Mouse (Mus musculus): ENCODE data around the gene Rnf181. TPM values are rescaled to one million over a fixed set of nuclear protein-coding genes. Genes with fewer than 3 reads are reported as not detected.

Rnf181 gene
- polyA plus RNA-seq, 1 experiment = 14.4 TPM

DNA sequence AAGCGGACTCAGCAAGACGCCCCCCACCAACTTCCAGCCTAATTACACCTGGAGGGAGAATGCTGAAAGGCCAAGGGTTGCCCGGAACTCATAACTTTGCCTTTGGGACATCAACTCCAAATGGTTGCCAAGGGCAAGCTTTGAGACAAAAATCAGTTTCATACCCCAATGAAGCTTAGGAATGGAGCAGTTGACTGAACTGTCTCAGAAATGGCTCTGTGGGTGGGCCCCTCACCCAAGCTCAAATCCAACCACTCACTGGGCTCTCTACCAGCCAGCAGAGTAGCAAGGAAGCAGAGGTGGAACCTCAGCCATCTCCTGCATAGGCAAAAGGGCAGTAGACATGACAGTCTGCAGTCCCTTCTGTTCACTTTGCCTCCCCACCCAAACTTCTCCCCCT lies 21.1 kb upstream of the Rnf181 start:
- Histone ChIP-seq H3K36me3 (ENCODE audit: control insufficient read depth) (peaks cover 77% of the 10 kb centered on the region), H3K27me3 (ENCODE audit: control insufficient read depth) (no peaks in the 10 kb centered on the region), H3K4me1 (ENCODE audit: control insufficient read depth) (peaks cover 79% of the 10 kb centered on the region), H3K4me3 (replicated peaks) (peak overlapping the region; percentile 82), H3K9me3 (ENCODE audit: control insufficient read depth, low read length) (no peaks in the 10 kb centered on the region)
- no peak for TF ChIP-seq TAL1 (IDR thresholded peaks at IDR 0.05; ENCODE audit: low read length)
- no peak for TF ChIP-seq GATA1 (IDR thresholded peaks at IDR 0.05; ENCODE audit: low read length)

DNA sequence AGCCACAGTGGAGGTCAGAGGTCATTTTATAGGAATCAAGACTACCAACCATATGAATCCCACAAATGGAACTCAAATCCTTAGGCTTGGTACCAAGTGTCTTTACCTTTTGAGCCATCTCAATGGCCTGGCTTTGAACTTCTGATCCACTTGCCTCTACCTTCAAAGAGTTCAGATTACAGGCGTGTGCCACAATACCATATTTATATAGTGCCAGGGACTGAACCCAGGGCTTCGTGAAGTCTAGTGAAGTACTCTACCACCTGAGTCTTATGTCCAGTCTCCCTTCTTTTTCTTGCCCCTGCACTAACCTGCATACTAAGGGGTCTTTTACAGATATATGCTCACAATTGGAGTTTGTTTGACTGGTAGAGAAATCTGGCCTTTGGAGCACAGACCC lies 19.8 kb upstream of the Rnf181 start:
- Histone ChIP-seq H3K36me3 (ENCODE audit: control insufficient read depth) (peaks cover 73% of the 10 kb centered on the region), H3K9me3 (ENCODE audit: control insufficient read depth, low read length) (no peaks in the 10 kb centered on the region), H3K27me3 (ENCODE audit: control insufficient read depth) (no peaks in the 10 kb centered on the region), H3K4me1 (ENCODE audit: control insufficient read depth) (peaks cover 81% of the 10 kb centered on the region), H3K4me3 (replicated peaks) (no peak overlapping the region)
- TF ChIP-seq GATA1 (IDR thresholded peaks at IDR 0.05; ENCODE audit: low read length) (no peak), TAL1 (IDR thresholded peaks at IDR 0.05; ENCODE audit: low read length) (no peak)

DNA sequence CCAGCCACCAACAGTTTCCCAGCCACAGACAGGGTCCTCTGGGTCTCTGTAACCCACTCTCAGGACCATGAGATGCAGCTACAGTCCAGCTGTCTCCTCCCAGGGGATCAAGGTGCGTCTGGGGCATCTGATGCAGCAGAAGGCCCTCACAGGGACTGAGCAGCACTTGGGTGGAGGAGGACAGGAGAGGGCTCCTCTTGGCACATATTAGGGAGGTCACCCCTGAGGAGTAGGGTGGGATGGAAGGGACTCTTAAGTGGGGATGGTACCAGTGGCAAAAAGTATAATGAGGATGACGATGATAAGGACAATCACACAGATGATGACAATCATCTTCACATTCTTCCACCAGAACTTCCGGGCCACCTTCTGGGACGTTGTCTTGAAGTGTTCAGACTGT lies 18.5 kb upstream of the Rnf181 start:
- Histone ChIP-seq H3K4me1 (ENCODE audit: control insufficient read depth) (peaks cover 88% of the 10 kb centered on the region), H3K4me3 (replicated peaks) (no peak overlapping the region), H3K27me3 (ENCODE audit: control insufficient read depth) (no peaks in the 10 kb centered on the region), H3K9me3 (ENCODE audit: control insufficient read depth, low read length) (no peaks in the 10 kb centered on the region), H3K36me3 (ENCODE audit: control insufficient read depth) (peaks cover 73% of the 10 kb centered on the region)
- TF ChIP-seq GATA1 (IDR thresholded peaks at IDR 0.05; ENCODE audit: low read length) (no peak), TAL1 (IDR thresholded peaks at IDR 0.05; ENCODE audit: low read length) (no peak)

DNA sequence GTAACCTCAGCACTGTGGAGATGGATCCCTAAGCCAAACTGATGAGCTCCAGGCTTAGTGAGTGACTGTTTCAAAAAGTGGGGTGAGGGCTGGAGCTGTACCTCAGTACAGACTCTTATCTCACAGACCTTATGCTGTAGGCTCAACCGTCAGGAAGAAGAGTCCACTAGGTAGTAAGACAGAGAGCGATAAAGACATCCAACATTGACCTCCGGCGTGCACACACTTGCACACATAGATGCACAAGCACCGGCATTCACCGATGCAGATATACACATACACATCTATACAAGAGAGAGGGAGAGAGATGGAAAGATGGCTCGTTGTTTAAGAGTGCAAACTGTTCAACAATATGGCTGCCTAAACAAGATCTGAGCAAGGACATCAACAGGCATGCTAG lies 17.2 kb upstream of the Rnf181 start:
- Histone ChIP-seq H3K27me3 (ENCODE audit: control insufficient read depth) (no peaks in the 10 kb centered on the region), H3K36me3 (ENCODE audit: control insufficient read depth) (peaks cover 67% of the 10 kb centered on the region), H3K4me3 (replicated peaks) (peak overlapping the region; percentile 20), H3K9me3 (ENCODE audit: control insufficient read depth, low read length) (no peaks in the 10 kb centered on the region), H3K4me1 (ENCODE audit: control insufficient read depth) (peaks cover 95% of the 10 kb centered on the region)
- TF ChIP-seq GATA1 (IDR thresholded peaks at IDR 0.05; ENCODE audit: low read length) = peak; percentile 81
- peak; percentile 80 for TF ChIP-seq TAL1 (IDR thresholded peaks at IDR 0.05; ENCODE audit: low read length)

DNA sequence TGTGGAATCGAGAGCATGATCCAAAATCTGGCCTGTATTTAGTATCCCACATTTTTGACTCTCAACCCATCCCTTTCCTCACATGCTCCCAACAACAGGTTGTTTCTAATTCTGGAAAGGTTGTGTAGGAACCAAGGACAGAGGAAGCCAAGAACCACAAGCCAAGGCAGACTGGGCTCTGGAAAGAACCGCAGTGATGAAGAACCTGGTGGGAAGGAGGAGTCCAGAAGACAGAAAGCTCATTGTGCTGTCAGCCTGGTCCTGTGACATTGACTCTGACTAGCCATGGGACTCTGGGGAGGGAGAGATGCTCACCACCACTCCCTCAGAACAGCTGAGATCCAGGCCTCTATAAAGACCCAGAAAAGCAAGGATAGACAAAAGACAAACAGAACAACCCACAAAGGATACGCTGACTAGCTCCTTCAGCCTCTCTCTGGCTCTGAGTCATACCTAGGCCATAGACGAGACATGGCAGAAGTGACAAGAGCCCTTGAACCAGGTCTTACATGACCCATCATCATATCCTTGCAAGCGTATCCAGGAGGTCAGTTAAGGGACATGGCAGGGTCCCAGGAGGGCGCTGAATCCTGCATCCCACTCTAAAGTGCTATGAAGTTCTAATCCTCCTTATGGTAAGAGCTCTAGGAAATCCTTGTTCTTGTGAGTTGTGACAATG lies 16.5 kb upstream of the Rnf181 start:
- TF ChIP-seq TAL1 (IDR thresholded peaks at IDR 0.05; ENCODE audit: low read length) = no peak
- TF ChIP-seq GATA1 (IDR thresholded peaks at IDR 0.05; ENCODE audit: low read length) = no peak
- H3K27me3 ChIP-seq (ENCODE audit: control insufficient read depth) = no peaks in the 10 kb centered on the region
- no peaks in the 10 kb centered on the region for H3K9me3 ChIP-seq (ENCODE audit: control insufficient read depth, low read length)
- H3K4me1 ChIP-seq (ENCODE audit: control insufficient read depth) = peaks cover 95% of the 10 kb centered on the region
- H3K4me3 ChIP-seq (replicated peaks) = peak overlapping the region; percentile 20
- peaks cover 66% of the 10 kb centered on the region for H3K36me3 ChIP-seq (ENCODE audit: control insufficient read depth)

DNA sequence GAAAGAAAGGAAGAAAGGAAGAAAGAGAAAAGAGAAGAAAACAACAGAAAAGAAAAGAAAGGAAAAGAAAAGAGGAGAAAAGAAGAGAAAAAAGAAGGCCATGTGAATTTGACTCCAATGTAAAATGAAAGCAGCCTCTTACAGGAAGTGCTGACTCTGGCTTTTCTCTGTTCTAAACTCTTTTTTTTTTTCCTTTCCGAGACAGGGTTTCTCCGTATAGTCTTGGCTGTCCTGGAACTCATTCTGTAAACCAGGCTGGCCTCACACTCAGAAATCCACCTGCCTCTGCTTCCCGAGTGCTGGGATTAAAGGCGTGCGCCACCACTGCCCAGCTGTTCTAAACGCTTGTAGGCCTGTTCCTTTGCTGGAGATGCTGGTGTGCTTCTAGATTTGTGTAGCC lies 15.7 kb upstream of the Rnf181 start:
- no peak for TF ChIP-seq TAL1 (IDR thresholded peaks at IDR 0.05; ENCODE audit: low read length)
- TF ChIP-seq GATA1 (IDR thresholded peaks at IDR 0.05; ENCODE audit: low read length) = no peak
- Histone ChIP-seq H3K4me1 (ENCODE audit: control insufficient read depth) (peaks cover 95% of the 10 kb centered on the region), H3K4me3 (replicated peaks) (no peak overlapping the region), H3K36me3 (ENCODE audit: control insufficient read depth) (peaks cover 66% of the 10 kb centered on the region), H3K9me3 (ENCODE audit: control insufficient read depth, low read length) (no peaks in the 10 kb centered on the region), H3K27me3 (ENCODE audit: control insufficient read depth) (no peaks in the 10 kb centered on the region)

DNA sequence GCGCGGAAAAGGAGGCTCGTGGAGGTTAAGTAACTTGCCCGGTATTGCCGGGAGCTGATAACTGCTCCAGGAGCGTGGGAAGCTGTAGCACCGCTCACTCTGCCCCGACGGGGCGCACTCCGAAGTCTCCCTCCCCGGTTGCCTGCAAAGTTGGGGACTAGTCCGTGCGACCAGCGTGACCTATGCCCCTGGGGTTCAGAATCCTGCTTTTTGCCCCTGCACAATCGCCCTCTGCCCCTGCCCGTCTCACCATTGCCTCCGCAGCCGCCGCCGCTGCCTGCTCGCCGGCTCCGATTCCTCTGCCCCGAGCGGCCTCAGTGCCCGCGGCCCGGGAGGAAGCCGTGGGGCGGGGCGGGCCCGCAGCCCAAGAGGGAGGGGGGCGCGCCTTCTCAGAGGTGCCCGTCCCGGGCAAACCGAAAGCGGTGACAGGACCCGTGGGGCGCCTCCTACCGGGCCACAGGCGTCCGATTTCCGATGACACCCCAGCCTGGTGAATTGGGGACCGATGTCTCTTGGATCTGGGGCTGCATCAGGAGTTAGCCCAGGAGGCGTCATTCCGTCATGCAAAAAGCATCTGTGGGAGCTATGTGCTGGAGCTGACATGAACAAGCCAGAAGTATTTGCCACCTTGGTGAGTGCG lies 13.5 kb upstream of the Rnf181 start, which contains the start of gene Vamp5:
Gene Vamp5 (minus strand): TSS at position 338 of the 640 bp plus-strand sequence.
- H3K4me3 ChIP-seq (replicated peaks) = peak within 1 kb of the TSS; percentile 95
- no peaks in the 10 kb centered on the region for H3K9me3 ChIP-seq (ENCODE audit: control insufficient read depth, low read length)
- H3K4me1 ChIP-seq (ENCODE audit: control insufficient read depth) = peaks cover 86% of the 10 kb centered on the region
- no peaks in the 10 kb centered on the region for H3K27me3 ChIP-seq (ENCODE audit: control insufficient read depth)
- TF ChIP-seq TAL1 (IDR thresholded peaks at IDR 0.05; ENCODE audit: low read length) (no peak), GATA1 (IDR thresholded peaks at IDR 0.05; ENCODE audit: low read length) (no peak)
- H3K36me3 ChIP-seq (ENCODE audit: control insufficient read depth) = peaks cover 64% of the 10 kb centered on the region

DNA sequence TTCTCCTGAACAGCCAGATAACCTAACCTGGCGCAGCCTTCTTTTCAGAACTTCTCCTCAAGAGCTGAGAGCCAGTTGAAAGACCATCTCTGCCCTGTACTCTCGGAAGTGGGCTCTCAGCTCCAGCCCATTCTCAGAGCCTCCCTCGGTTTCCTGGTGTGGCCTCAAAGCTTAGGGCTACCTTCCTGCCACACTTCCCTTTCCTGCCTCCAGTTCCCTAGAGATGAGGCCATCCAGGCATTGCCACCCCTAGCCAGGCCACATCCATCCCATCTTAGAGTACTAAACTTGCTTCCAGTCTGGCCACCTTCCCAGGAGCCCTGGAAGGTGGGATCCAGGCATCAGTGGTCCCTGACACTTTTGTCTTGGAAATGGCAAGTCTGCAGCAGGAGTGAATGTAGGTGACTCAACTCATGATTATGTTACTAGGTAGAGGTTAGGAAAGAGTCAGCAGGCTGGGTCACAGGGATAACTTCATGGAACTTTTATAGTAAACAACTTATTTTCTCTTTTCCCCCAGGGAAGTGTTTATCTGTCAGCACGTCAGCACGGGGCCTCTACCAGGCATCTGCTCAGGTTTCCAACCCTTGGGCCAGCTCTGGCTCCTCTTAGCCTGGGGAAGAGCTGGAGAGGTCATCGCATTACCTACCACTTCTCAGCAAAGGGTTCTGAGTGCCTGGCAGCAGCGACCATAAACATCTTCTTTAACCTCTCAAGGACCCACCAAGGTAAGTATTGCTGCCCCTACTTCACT lies 12.8 kb upstream of the Rnf181 start:
- Histone ChIP-seq H3K4me1 (ENCODE audit: control insufficient read depth) (peaks cover 86% of the 10 kb centered on the region), H3K27me3 (ENCODE audit: control insufficient read depth) (no peaks in the 10 kb centered on the region), H3K4me3 (replicated peaks) (peak overlapping the region; percentile 95), H3K36me3 (ENCODE audit: control insufficient read depth) (peaks cover 59% of the 10 kb centered on the region), H3K9me3 (ENCODE audit: control insufficient read depth, low read length) (no peaks in the 10 kb centered on the region)
- TF ChIP-seq GATA1 (IDR thresholded peaks at IDR 0.05; ENCODE audit: low read length) = no peak
- TF ChIP-seq TAL1 (IDR thresholded peaks at IDR 0.05; ENCODE audit: low read length) = no peak

Data from erythroblast, embryonic 14.5 days (primary cell).